Mouse (Mus musculus) limb, embryonic 14.5 days (tissue): ENCODE results near the gene Itsn2. TPM values are rescaled to one million over a fixed set of nuclear protein-coding genes. Genes with fewer than 3 reads are reported as not detected.

ENCODE experiments used
- ATAC-seq: fragments of 200-750 bp; cut with Nextera tagmentation; 2 replicates; pipeline ENCODE4 v1.8.0; 2017; ENCODE audit warnings: low read depth, moderate number of reproducible peaks, moderate TSS enrichment; ENCODE audit not compliant: low FRiP score
- DNase-seq: peaks from one replicate; pipeline ENCODE4 v3.0.0-alpha.2; 2015; ENCODE audit warnings: low spot score
- H3K27ac ChIP-seq: fragments of 300-500 bp; sonication (generic); replicated peaks from 2 replicates; pipeline ENCODE4 v1.5.1; 2014; ENCODE audit warnings: low read depth, mild to moderate bottlenecking, low read length, moderate library complexity, mixed read lengths
- H3K27me3 ChIP-seq: fragments of 300-500 bp; sonication (generic); 2 replicates; pipeline ENCODE4 v1.6.1; 2014; ENCODE audit warnings: low read length, mixed read lengths; ENCODE audit not compliant: control insufficient read depth, insufficient read depth
- H3K36me3 ChIP-seq: fragments of 300-500 bp; sonication (generic); 2 replicates; pipeline ENCODE4 v1.6.1; 2014; ENCODE audit warnings: mild to moderate bottlenecking, low read length, moderate library complexity, mixed read lengths; ENCODE audit not compliant: control insufficient read depth, insufficient read depth
- H3K4me1 ChIP-seq: fragments of 300-500 bp; sonication (generic); 2 replicates; pipeline ENCODE4 v1.6.1; 2014; ENCODE audit warnings: antibody characterized with exemption, low read length, mixed read lengths; ENCODE audit not compliant: control insufficient read depth, insufficient read depth
- H3K4me2 ChIP-seq: fragments of 300-500 bp; sonication (generic); replicated peaks from 2 replicates; pipeline ENCODE4 v1.6.1; 2014; ENCODE audit warnings: low read depth, mild to moderate bottlenecking, low read length, moderate library complexity; ENCODE audit not compliant: severe bottlenecking
- H3K4me3 ChIP-seq: fragments of 300-500 bp; sonication (generic); replicated peaks from 2 replicates; pipeline ENCODE4 v1.5.1; 2014; ENCODE audit warnings: low read length
- H3K9ac ChIP-seq: fragments of 300-500 bp; sonication (generic); 2 replicates; pipeline ENCODE4 v1.6.1; 2014; ENCODE audit warnings: mild to moderate bottlenecking, low read depth, low read length, moderate library complexity; ENCODE audit not compliant: severe bottlenecking
- H3K9me3 ChIP-seq: fragments of 300-500 bp; sonication (generic); 2 replicates; pipeline ENCODE4 v1.6.1; 2016; ENCODE audit warnings: low read length; ENCODE audit not compliant: control insufficient read depth
- POLR2A ChIP-seq: fragments of 200-500 bp; IDR thresholded peaks from 2 replicates; pipeline ENCODE4 v1.8.0; 2012; ENCODE audit warnings: inconsistent platforms, mild to moderate bottlenecking, moderate library complexity, borderline replicate concordance; ENCODE audit not compliant: insufficient read depth, insufficient read length; ENCODE audit errors: extremely low read depth
- WGBS: fragments of 180-500 bp; shearing (Covaris S2); extraction: QIAGEN DNeasy Blood & Tissue Kit; methylation state at CpG from one replicate; pipeline ENCODE4 v1.1.7; 2014; 5-methylcytosine and 5-hydroxymethylcytosine counted together
- polyA plus RNA-seq, 2 experiments: library from polyadenylated mRNA; depleted of rRNA in 1 of 2; stranded (reverse) in 1 of 2; unstranded in 1 of 2; fragments of >200 nt; fragmentation: Nextera tagmentation in 1 of 2; extraction: Ambion mirVana in 1 of 2; gene quantifications; 2 replicates each; pipeline versions ENCODE4 v1.2.1 to v1.2.3; 2012 to 2014

Itsn2 gene
- polyA plus RNA-seq, 2 experiments, result 31.1 to 49.3 TPM

DNA sequence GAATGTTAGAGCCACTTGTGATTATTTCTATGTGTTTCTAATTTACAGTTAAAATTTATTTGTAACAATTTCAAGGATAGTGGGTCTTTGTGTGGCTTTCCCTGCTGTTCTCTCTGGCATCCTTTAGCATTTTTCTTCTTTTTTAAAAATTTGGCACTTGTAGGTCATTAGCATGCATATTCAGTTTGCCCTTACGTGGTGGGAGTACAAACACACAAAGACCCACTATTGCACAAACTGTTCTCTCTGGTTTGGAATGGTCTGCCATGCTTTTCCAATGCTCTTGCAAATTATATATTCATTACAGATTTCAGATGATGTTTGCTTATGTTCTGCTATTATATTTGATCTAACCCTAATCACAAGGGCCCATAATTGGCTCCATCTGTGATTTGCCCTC is 83.9 kb downstream of the Itsn2 start:
- H3K4me2 ChIP-seq, result no peak overlapping the region
- ATAC-seq, result no peak
- no peak for DNase-seq
- no peaks in the 10 kb centered on the region for H3K4me1 ChIP-seq
- H3K9me3 ChIP-seq, result no peaks in the 10 kb centered on the region
- no peak overlapping the region for H3K27ac ChIP-seq
- H3K9ac ChIP-seq, result no peak overlapping the region
- no peaks in the 10 kb centered on the region for H3K27me3 ChIP-seq
- H3K4me3 ChIP-seq, result no peak overlapping the region
- H3K36me3 ChIP-seq, result peaks cover 56% of the 10 kb centered on the region
- TF ChIP-seq POLR2A, result no peak
- 85% methylated on average over 1 of the region's 1 CpGs for WGBS

DNA sequence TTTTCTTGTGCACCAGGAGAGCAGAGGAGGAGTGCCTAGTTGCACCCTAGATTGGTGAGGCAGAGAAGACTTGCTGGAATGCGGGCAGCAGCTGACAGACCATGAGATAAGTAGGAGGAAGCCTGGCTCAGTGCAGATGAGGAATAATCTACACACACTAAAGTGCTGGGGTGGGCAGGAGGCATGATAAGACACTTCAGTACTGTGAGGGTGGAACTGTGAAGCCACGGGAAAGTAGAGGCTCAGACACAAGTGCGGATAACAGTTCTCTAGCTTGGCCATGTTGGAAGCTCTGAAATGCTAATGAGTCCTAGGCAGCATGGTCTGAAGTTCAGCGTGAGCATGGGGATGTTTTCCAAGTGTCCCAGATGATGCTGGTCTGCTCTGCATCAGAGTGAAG is 87.5 kb downstream of the Itsn2 start:
- TF ChIP-seq POLR2A, result no peak
- DNase-seq (no peak), ATAC-seq (no peak)
- H3K4me3 ChIP-seq, result no peak overlapping the region
- no peaks in the 10 kb centered on the region for H3K9me3 ChIP-seq
- no peak overlapping the region for H3K4me2 ChIP-seq
- H3K36me3 ChIP-seq, result peaks cover 29% of the 10 kb centered on the region
- H3K27me3 ChIP-seq, result no peaks in the 10 kb centered on the region
- no peaks in the 10 kb centered on the region for H3K4me1 ChIP-seq
- H3K27ac ChIP-seq, result no peak overlapping the region
- 72% methylated on average over 4 of the region's 4 CpGs for WGBS
- H3K9ac ChIP-seq, result no peak overlapping the region

DNA sequence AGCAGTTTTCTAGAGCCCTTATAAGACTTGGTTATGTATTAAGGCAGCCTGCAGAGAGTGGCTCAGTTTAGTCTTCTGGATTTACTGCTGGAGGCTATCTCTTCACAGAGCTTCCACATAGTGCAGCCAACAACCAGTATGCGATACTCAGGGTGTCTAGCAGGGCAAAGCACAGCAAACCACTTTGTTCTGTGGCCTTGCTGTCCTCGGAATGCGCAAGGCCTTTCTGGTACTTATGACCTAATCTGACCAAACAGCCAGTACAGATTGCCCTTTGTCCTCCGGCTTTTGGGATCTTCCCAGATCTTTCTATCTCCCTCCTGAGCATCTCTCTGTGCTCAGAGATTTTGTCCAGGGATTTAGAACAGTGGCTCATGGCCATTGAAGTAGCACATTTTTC is 93.0 kb downstream of the Itsn2 start:
- no peak for ATAC-seq
- DNase-seq, result no peak
- Histone ChIP-seq H3K27ac (no peak overlapping the region), H3K9ac (no peak overlapping the region), H3K4me3 (no peak overlapping the region), H3K27me3 (no peaks in the 10 kb centered on the region), H3K4me1 (no peaks in the 10 kb centered on the region), H3K9me3 (no peaks in the 10 kb centered on the region), H3K36me3 (peaks cover 4% of the 10 kb centered on the region; the same call in 1 of the 2 replicates), H3K4me2 (no peak overlapping the region)
- no peak for TF ChIP-seq POLR2A
- WGBS, result 92% methylated on average over 4 of the region's 4 CpGs

DNA sequence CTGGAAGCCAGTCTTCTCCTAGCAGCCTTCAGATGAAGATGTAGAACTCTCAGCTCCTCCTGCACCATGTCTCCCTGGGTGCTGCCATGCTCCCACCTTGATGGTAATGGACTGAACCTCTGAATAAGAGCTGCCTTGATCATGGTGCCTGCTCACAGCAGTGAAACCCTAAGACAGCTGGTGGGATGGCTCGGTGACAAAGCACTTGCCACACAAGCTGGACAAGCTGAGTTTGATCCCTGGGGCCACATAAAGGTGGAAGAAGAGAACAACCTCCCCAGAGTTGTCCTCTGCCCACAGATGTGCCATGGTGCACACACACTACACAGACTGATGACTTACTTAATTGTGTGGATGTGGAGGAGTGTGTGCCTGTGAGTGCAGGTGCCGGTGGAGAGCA is 95.9 kb downstream of the Itsn2 start:
- ATAC-seq, result no peak
- Histone ChIP-seq H3K4me3 (no peak overlapping the region), H3K4me2 (no peak overlapping the region), H3K4me1 (no peaks in the 10 kb centered on the region), H3K36me3 (peaks cover 2% of the 10 kb centered on the region; the same call in 1 of the 2 replicates), H3K27ac (no peak overlapping the region), H3K9me3 (no peaks in the 10 kb centered on the region), H3K27me3 (no peaks in the 10 kb centered on the region), H3K9ac (no peak overlapping the region)
- no peak for TF ChIP-seq POLR2A
- DNase-seq, result no peak
- WGBS, result 89% methylated on average over 2 of the region's 2 CpGs

DNA sequence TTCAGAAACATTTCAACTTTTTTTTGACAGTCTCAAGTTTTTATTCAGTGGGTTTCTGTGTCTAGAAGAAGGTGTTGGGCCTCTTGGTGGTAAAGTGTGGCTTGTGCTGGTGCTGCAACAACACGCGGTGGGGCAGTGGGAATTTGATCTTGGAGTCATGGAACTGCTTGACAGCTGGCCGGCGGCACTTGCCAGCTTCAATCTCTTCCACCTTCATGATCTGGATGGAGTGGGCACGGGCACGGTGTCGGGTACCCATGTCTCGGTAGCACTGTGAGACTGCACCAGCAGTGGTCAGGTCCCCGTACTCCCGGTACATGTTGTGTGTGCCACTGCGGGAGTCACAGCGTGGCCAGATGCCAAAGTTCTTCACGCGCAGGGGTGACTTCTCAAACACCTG is 96.9 kb downstream of the Itsn2 start:
- no peak overlapping the region for H3K9ac ChIP-seq
- no peak overlapping the region for H3K4me2 ChIP-seq
- 95% methylated on average over 14 of the region's 14 CpGs for WGBS
- no peak overlapping the region for H3K27ac ChIP-seq
- H3K4me3 ChIP-seq, result no peak overlapping the region
- no peaks in the 10 kb centered on the region for H3K9me3 ChIP-seq
- ATAC-seq, result no peak
- DNase-seq, result no peak
- H3K4me1 ChIP-seq, result no peaks in the 10 kb centered on the region
- H3K36me3 ChIP-seq, result no peaks in the 10 kb centered on the region
- no peaks in the 10 kb centered on the region for H3K27me3 ChIP-seq
- TF ChIP-seq POLR2A, result no peak

DNA sequence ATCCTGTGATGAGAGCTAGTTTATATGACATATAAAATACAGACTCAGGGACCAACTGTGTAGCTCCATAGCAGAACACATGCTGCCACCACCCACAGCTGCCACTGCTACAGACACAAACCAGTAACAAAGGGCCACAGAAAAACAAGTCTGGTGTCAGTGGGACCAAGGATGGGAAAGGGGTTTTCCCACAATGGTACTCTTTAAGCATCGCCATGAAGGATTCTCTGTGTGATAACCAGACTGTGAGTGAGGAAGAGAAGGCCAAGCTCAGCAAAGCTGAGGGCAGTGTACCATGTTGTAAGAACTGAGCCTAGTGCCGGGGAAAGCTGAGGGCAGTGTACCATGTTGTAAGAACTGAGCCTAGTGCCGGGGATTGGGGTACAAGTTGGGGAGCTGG is 98.8 kb downstream of the Itsn2 start:
- ATAC-seq, result no peak

More for the DNA sequence above, 98.8 kb downstream of the Itsn2 start:
- H3K27ac ChIP-seq, result no peak overlapping the region
- H3K4me2 ChIP-seq, result no peak overlapping the region
- TF ChIP-seq POLR2A, result no peak
- H3K9ac ChIP-seq, result no peak overlapping the region
- H3K36me3 ChIP-seq, result no peaks in the 10 kb centered on the region
- H3K4me3 ChIP-seq, result no peak overlapping the region
- H3K27me3 ChIP-seq, result no peaks in the 10 kb centered on the region
- no peaks in the 10 kb centered on the region for H3K9me3 ChIP-seq
- no peaks in the 10 kb centered on the region for H3K4me1 ChIP-seq
- no peak for DNase-seq
- 82% methylated on average over 3 of the region's 3 CpGs for WGBS
